Comparison of ENCODE assay signal across 13 mouse cellular contexts in genomic region chr14:20250237-20251171, GRCm38 (mm10). TPM values are rescaled to one million over a fixed set of nuclear protein-coding genes. Genes with fewer than 3 reads are reported as not detected.
A peak's percentile ranks its signal among the peaks of the same experiment; 100 is the strongest.
DNase-seq lines count a peak whose midpoint lies in the region; ATAC-seq lines count a peak whose summit lies in the region.
"Had no signal": no experiment of that assay in that cellular context is flagged by ENCODE, and none has a peak within 500 bp of the region (broad histone marks: within the 10 kb centered on the region; RNA-seq: fewer than 3 reads in every experiment).

No protein-coding gene starts in this region.

- no peak overlapping the region for H3K9ac ChIP-seq in hindbrain, embryonic 11.5 days (ENCODE audit: low read depth, low read length)
- H3K9ac ChIP-seq in hindbrain, embryonic 13.5 days = no peak overlapping the region; the same call in 1 of the 2 replicates
- no peak overlapping the region for H3K9ac ChIP-seq in hindbrain, embryonic 15.5 days
- H3K9ac ChIP-seq: liver, embryonic 14.5 days had no signal

- no peaks in the 10 kb centered on the region for H3K36me3 ChIP-seq in hindbrain, embryonic 11.5 days (ENCODE audit: control insufficient read depth, insufficient read depth, low read length)
- no peaks in the 10 kb centered on the region for H3K36me3 ChIP-seq in hindbrain, embryonic 13.5 days
- no peaks in the 10 kb centered on the region for H3K36me3 ChIP-seq in hindbrain, embryonic 15.5 days

- ATAC-seq in hindbrain, embryonic 11.5 days (ENCODE audit: low FRiP score) = no peak
- ATAC-seq in hindbrain, embryonic 13.5 days (ENCODE audit: low FRiP score) = no peak
- peak; percentile 48 for ATAC-seq in hindbrain, embryonic 15.5 days (ENCODE audit: low FRiP score, low read depth)
- ATAC-seq: intestine, postnatal 0 days had no signal

- H3K4me1 ChIP-seq in hindbrain, embryonic 11.5 days (replicated peaks; ENCODE audit: control insufficient read depth, insufficient read depth, low read length) = no peaks in the 10 kb centered on the region
- peaks cover 6% of the 10 kb centered on the region; the same call in 1 of the 2 replicates for H3K4me1 ChIP-seq in hindbrain, embryonic 13.5 days (replicated peaks)
- peaks cover 7% of the 10 kb centered on the region; the same call in 1 of the 2 replicates for H3K4me1 ChIP-seq in hindbrain, embryonic 15.5 days (replicated peaks)

- H3K4me3 ChIP-seq in hindbrain, embryonic 11.5 days (ENCODE audit: low read depth, low read length) = no peak overlapping the region
- H3K4me3 ChIP-seq in hindbrain, embryonic 13.5 days = no peak overlapping the region
- no peak overlapping the region for H3K4me3 ChIP-seq in hindbrain, embryonic 15.5 days

- H3K4me2 ChIP-seq in hindbrain, embryonic 11.5 days (replicated peaks; ENCODE audit: low read depth, low read length) = no peak overlapping the region
- H3K4me2 ChIP-seq in hindbrain, embryonic 13.5 days = no peak overlapping the region
- no peak overlapping the region for H3K4me2 ChIP-seq in hindbrain, embryonic 15.5 days

- H3K27me3 ChIP-seq in hindbrain, embryonic 11.5 days (ENCODE audit: control insufficient read depth, insufficient read depth, low read length) = no peaks in the 10 kb centered on the region
- peaks cover 5% of the 10 kb centered on the region; the same call in 1 of the 2 replicates for H3K27me3 ChIP-seq in hindbrain, embryonic 13.5 days
- H3K27me3 ChIP-seq in hindbrain, embryonic 15.5 days = no peaks in the 10 kb centered on the region

- H3K9me3 ChIP-seq in hindbrain, embryonic 11.5 days (ENCODE audit: control insufficient read depth, low read length) = no peaks in the 10 kb centered on the region
- no peaks in the 10 kb centered on the region for H3K9me3 ChIP-seq in hindbrain, embryonic 13.5 days
- H3K9me3 ChIP-seq in hindbrain, embryonic 15.5 days = no peaks in the 10 kb centered on the region

- peak; percentile 30 for DNase-seq in adrenal gland, postnatal 10 days
- DNase-seq in adrenal gland, adult 8-10 months = no peak
- DNase-seq in hindbrain, embryonic 11.5 days (ENCODE audit: low spot score) = peak; percentile 25
- DNase-seq in right cerebral cortex, adult 18-20 months = peak; percentile 48
- DNase-seq in ovary, postnatal 14 days (ENCODE audit: low spot score) = no peak
- no peak for DNase-seq in embryo, embryonic 10 days (ENCODE audit: low spot score)

- H3K27ac ChIP-seq in hindbrain, embryonic 11.5 days (ENCODE audit: low read depth, low read length) = no peak overlapping the region
- H3K27ac ChIP-seq in hindbrain, embryonic 13.5 days = no peak overlapping the region
- 0 out of 2 replicates have a peak overlapping the region, but pooled peaks have one; percentile 1 for H3K27ac ChIP-seq in hindbrain, embryonic 15.5 days (replicated peaks)
- H3K27ac ChIP-seq: liver, embryonic 14.5 days had no signal

- WGBS in hindbrain, embryonic 11.5 days = 70% methylated on average over 14 of the region's 14 CpGs
- 55% methylated on average over 14 of the region's 14 CpGs for WGBS in hindbrain, embryonic 13.5 days
- WGBS in hindbrain, embryonic 15.5 days = 44% methylated on average over 14 of the region's 14 CpGs

RNA-seq across cellular contexts. Expression of gene Kcnk16, which starts 18.5 kb away (rescaled TPM):
- total RNA-seq in adrenal gland, postnatal 10 days (2021) = not detected
- not detected for total RNA-seq in adrenal gland, adult 8-10 months (2022)
- polyA plus RNA-seq in hindbrain, embryonic 11.5 days (2014; fragmentation: Nextera tagmentation; extraction: Ambion mirVana) = 0.15 TPM in 1 of 2 replicates, not detected in the other
- not detected in 2 replicates for polyA plus RNA-seq in hindbrain, embryonic 13.5 days (2015; fragmentation: Nextera tagmentation; extraction: Ambion mirVana)
- polyA plus RNA-seq in hindbrain, embryonic 15.5 days (2015; fragmentation: Nextera tagmentation; extraction: Ambion mirVana) = not detected in 2 replicates
- total RNA-seq: common myeloid progenitor, adult 5-6 weeks had no signal
- polyA plus RNA-seq: gonadal fat pad, adult 2 months; spleen, adult 2 months had no signal

RNA-seq across cellular contexts. Expression of gene Nudt13, which starts 44.0 kb away (rescaled TPM):
- total RNA-seq in adrenal gland, postnatal 10 days (2021) = 10 to 100 TPM; 43.4 to 52.3 TPM
- 10 to 100 TPM; 39.7 to 68.2 (median 53.7) TPM for total RNA-seq in adrenal gland, adult 8-10 months (2022)
- polyA plus RNA-seq in hindbrain, embryonic 11.5 days (2014; fragmentation: Nextera tagmentation; extraction: Ambion mirVana) = 9.3 and 12.4 TPM in 2 replicates
- 11.3 and 17.1 TPM in 2 replicates for polyA plus RNA-seq in hindbrain, embryonic 13.5 days (2015; fragmentation: Nextera tagmentation; extraction: Ambion mirVana)
- polyA plus RNA-seq in hindbrain, embryonic 15.5 days (2015; fragmentation: Nextera tagmentation; extraction: Ambion mirVana) = 14.2 and 15.8 TPM in 2 replicates

Comparison
In these comparisons a context has a peak if more than half of its experiments do, and no peak if none do; other contexts are left out.
1. DNase-seq: peak in adrenal gland, postnatal 10 days (single experiment), hindbrain, embryonic 11.5 days (single experiment) and right cerebral cortex, adult 18-20 months (single experiment); none in adrenal gland, adult 8-10 months (single experiment), ovary, postnatal 14 days (single experiment) and embryo, embryonic 10 days (single experiment).